Mouse (Mus musculus): Measurements from ENCODE around the gene Plekha5.
"Not testable (repeated sequence)": the region's sequence is repeated elsewhere in the genome, so short reads cannot be mapped to it uniquely, and the experiment has no call there.

The Plekha5 gene

GRCm38 (mm10) chr6:140578985-140579384 is 155.1 kb downstream of the Plekha5 start:
- DNase-seq (ENCODE audit: low spot score) = not testable (repeated sequence)

DNA sequence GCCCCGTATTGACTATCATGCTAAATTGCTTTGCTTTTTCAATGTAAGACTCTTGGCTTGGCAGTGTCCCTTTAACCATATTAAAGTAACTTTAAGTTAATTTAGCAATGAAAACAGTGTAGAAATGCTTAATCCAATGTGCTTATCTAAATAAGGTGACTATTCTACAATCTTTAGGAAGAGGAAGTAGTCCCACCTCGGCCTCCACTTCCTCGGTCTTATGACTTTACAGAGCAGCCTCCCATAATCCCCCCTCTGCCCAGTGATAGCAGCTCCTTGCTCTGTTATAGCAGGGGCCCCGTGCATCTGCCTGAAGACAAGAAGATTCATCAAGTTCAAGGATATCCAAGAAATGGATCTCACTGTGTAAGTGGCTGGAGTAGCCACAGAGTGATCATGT is 156.3 kb downstream of the Plekha5 start:
- DNase-seq (ENCODE audit: low spot score) = no peak

GRCm38 (mm10) chr6:140586714-140587259 is 162.9 kb downstream of the Plekha5 start:
- DNase-seq (ENCODE audit: low spot score) = no peak

DNA sequence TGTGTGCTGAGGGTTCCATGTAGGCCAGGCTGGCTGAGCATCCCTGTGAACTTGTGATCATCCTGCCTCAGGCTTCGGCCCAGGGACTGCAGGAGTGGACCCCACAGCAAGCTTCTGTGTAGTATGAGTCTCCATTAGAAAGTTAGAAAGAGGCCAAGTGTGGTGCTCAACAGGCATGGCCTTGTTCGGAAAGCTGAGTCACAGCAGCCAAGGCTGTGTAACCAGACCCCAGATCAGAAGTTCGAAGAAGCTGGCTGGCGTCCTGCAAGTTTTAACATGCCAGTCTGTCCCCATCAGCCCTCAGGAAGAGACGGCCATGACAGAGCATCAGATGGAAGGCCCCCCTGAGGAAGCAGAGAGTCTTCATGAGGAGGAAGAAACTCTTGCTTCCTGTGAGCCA is 167.5 kb downstream of the Plekha5 start:
- DNase-seq (ENCODE audit: low spot score) = no peak

DNA sequence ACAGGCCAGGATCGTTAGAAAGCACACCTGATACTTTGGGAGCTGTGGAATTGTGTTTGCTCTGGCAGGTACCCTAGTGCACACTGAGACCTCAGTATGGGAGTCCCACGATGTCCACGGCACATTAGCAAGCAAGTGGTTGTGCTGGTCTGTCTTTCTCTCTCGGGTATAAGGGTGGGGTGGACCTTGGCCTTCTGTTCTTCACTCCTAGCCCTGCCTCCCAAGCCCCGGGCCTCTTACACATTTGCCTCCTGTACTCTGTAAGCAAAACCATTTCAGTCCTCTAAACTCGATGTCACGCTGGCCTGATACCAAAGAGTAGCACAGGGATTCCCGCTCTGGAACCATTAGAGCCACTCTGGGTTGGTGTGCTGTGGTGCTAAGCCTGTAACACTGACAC is 168.9 kb downstream of the Plekha5 start:
- no peak for DNase-seq (ENCODE audit: low spot score)

GRCm38 (mm10) chr6:140593420-140594170 is 169.7 kb downstream of the Plekha5 start:
- peak; percentile 40 for DNase-seq (ENCODE audit: low spot score)

DNA sequence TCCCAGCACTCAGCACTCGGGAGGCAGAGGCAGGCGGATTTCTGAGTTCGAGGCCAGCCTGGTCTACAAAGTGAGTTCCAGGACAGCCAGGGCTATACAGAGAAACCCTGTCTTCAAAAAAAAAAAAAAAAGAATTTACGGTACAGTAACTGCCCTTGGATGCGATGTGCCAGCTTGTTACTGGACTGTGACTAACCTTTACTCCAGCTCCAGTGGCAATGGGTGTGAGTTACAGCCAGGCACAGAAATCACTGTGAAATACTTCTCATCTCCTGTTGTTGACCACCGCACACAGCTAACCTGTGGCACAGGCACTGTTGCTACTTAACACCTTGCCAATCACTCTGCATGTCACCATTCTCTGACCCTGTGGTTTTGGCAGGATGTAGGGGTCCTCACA is 171.7 kb downstream of the Plekha5 start:
- DNase-seq (ENCODE audit: low spot score) = not testable (repeated sequence)

GRCm38 (mm10) chr6:140597381-140598329 is 173.8 kb downstream of the Plekha5 start:
- DNase-seq (ENCODE audit: low spot score) = no peak

DNA sequence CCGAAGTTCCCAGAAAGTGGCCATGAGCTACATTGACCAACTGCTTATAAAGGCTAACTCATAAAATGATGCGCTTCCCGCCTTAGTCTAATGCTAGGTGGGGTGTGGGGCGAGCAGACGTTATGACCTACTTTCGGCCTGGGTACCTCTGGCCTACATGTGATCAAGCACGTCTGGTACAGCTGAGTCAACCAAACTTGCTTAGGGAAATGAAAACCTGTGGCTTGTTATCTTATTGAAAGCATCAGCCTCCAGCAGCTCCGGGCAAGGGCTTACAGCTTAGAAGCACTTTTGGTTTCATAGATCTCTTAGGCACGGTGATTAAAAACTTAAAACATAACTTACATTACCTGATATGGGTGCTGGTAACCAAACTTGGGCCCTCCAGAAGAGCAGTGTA is 174.7 kb downstream of the Plekha5 start:
- DNase-seq (ENCODE audit: low spot score) = no peak

DNA sequence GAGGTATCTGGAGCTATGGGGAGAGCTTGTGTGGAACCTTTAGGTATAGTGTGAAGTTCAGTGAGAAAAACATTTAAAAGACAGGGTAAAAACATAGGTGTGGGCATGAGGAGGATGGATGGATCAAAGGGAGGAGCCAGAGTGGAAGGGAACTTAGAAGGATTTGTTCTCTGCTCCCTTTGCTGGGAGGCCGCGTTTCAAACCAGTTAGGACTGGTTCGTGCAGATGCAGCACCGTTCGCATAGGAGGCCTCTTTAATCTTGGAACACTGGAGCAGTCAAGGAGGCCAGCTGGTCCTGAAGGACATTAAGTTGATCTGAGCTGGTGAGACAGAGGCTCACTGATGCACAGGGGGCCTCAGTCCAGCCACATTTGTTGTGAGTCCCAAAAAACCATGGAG is 175.5 kb downstream of the Plekha5 start:
- DNase-seq (ENCODE audit: low spot score) = no peak

- DNase-seq (ENCODE audit: low spot score) = not testable (repeated sequence)
These were observed 176.8 kb downstream of the Plekha5 start for GRCm38 (mm10) chr6:140600671-140601070.

DNA sequence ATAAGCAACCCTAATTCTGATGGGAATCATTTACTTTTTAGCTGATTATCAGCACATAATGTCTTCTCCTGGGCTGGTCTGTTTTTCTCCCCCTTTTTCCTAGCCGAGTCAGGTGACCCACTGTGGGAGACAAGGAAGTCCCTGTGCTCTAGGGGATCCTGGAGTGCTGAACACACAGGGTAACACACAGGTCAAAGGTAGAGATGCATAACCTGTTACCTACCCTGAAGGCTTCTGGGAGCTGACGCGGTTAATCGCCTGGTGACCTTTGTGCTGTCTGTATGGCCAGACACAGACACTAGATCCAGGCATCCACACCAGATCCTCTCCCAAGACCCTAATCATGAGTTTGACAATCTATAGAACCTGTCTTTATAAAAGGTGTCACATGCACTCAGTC is 177.3 kb downstream of the Plekha5 start:
- DNase-seq (ENCODE audit: low spot score) = no peak

DNA sequence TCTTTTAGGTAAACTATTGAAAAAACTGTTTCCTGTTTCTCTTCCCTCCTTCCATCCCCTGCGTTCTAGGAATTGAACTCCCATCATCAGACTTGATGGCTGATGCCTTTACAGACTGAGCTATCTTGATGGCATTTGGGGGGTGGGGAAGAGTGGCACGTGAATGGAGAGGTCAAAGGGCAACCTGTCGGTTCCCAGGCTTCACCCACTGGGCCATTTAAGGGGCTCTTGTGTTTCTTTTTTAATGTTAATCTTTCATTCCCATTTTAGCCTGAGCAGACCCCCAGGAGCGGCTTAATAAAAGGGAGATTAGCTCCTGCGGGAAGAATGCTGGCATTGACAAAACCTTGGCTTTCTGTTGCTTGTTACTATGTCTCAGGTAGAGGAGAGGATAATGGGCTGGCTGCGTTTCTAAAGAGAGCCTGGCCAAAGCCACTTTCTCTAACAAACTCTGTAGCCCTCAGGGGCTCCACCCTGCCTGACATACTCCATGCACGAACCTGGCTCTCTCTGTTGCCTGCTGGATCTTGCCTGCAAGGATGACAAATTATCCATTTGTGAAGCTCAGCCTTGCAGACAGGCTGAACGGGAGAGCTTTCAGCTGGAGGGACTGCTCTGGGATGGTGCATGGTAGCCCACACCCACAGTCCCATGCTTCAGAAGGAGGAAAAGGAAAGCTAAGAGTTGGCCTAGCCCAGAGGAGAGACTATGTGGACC is 179.5 kb downstream of the Plekha5 start:
- DNase-seq (ENCODE audit: low spot score) = no peak

- not testable (repeated sequence) for DNase-seq (ENCODE audit: low spot score)
These were observed 181.3 kb downstream of the Plekha5 start for GRCm38 (mm10) chr6:140605173-140605572.

DNA sequence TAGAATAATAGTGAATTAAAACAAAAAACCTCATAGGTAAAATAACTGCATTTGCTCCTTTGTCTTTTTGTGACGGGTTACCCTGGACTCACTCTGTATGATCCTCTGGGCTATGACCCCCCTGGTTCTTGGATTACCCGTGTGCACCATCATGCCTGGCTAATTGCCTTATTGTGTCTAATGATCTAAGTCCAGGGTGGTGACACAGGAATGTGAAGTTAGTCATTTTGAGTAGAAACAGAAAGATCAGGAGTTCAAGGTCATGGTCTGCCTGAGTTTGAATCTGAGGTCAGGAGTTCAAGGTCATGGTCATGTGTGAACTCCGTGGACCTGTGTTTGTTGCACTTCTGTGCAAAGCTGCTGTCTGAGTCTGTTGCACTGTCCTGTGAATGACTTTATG is 181.9 kb downstream of the Plekha5 start:
- no peak for DNase-seq (ENCODE audit: low spot score)

- no peak for DNase-seq (ENCODE audit: low spot score)
These were observed 182.7 kb downstream of the Plekha5 start for GRCm38 (mm10) chr6:140606534-140606933.

DNA sequence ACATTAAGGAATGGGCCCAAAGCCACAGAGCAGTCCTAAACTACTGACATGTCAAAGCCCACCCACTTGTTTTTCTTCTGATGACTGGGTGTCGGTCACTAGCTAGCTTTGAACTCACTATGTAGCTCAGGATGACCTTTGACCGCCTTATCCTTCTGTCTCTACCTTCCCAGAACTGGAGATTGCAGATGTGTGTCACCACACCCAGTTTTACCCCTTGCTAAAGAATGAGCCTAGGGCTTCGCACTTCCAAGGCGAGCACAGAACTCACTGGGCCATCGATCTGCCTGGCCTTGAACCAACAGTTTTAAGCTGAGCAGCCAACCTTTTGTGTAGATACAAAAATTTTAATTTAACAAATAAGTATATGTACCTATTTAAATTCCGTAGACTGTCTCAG is 184.8 kb downstream of the Plekha5 start:
- no peak for DNase-seq (ENCODE audit: low spot score)

DNA sequence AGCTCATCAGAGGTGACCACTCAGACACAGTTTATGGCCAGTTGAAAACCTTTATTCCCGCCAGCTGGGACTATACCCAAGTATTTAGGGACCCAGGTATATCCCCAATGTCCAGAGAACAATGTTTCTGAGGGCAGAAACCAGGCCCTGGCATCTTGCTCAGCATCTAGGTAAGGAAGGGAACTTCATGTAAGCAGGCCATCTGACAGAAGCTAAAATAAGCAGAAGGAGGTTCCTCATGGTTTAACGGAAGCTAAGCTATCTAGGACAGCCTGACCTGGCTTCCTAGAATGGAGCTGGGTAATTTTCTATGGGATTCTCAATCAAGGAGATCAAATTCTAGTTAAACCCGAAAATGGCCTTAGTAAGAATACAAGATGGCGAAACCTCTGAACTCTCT is 185.7 kb downstream of the Plekha5 start:
- no peak for DNase-seq (ENCODE audit: low spot score)

DNA sequence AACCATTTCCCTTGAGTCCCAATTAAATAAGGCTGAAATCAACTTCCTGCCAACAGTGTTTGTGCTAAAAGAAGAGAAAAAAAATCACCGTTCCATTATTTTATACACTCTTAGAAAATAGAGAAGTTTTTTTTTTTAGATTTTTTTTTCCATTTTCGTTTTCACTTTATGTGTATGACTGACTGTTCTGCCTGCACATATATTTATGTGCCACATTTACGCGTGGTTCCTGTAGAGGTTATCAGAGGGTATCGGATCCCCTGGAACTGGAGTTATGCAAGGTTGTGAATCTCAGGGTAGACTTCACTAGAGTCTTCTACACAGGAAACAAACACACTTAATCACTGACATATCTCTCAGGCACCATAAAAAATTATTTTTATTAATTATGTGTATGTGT is 186.3 kb downstream of the Plekha5 start:
- no peak for DNase-seq (ENCODE audit: low spot score)

DNA sequence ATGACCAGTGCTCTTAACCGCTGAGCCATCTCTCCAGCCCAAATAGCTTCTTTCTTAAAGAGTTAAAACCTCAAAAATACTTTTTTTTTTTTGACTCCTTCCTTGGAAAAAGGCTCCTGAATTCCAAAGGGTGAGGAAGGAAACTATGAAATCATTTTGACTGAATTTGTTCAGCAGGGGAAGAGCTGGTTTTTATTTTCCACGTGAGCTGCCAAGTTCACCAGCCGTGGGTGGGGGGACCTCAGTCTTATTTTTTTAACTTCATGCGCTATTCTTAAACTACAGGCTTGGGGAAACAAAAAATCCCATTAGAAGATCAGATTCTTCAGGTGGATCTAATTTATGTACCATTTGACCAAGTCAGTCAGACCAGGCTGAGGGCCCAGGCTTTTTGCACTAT is 187.4 kb downstream of the Plekha5 start:
- DNase-seq (ENCODE audit: low spot score) = no peak

DNA sequence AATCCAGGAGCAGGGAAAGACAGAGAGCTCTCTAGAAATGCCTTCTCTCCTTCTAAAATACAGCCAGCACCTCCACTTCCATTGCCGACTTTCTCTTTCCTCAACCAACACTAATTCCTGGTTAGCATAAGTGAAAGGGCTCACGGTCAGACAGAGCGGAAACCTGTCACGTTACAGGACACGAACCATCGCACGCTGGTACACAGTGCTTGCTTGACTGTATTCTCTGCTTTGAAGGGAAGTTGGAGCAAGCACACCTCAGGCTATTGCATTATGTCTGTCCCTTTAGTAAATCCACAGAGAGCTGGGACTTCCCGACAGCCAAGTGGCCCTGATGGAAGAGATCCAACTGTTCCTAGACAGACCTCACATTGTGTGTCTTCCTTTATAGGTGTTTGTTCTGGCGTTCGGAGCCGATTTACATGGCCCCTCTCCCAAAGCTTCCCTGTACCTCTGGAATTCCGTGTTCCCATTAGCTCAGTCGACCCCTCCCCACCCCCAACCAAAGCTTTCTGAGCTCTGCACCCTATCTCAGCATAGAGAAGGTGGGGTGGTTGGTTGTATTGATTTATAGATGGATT is 188.1 kb downstream of the Plekha5 start:
- DNase-seq (ENCODE audit: low spot score) = no peak

GRCm38 (mm10) chr6:140613822-140614221 is 190.0 kb downstream of the Plekha5 start:
- DNase-seq (ENCODE audit: low spot score) = no peak
